Mouse (Mus musculus) spleen, adult 2 months (tissue): ENCODE measurements around the gene Cyb5d2.
"Not testable (repeated sequence)": the region's sequence is repeated elsewhere in the genome, so short reads cannot be mapped to it uniquely, and the experiment has no call there.

Experiments used
- CTCF ChIP-seq: fragments of 200-500 bp; IDR thresholded peaks from 2 replicates; pipeline ENCODE4 v1.5.1; 2011; ENCODE audit warnings: mild to moderate bottlenecking, inconsistent platforms; ENCODE audit not compliant: insufficient read depth, insufficient read length, insufficient replicate concordance; ENCODE audit errors: extremely low read depth
- POLR2A ChIP-seq: fragments of 200-500 bp; IDR thresholded peaks from 2 replicates; pipeline ENCODE4 v1.6.1; 2011; ENCODE audit warnings: low read depth, low read length, inconsistent platforms

- not testable (repeated sequence) for TF ChIP-seq CTCF, POLR2A
Measured at GRCm38 (mm10) chr11:72772611-72773010, 23.3 kb downstream of the Cyb5d2 start.
